Mouse (Mus musculus): ENCODE data around the gene Me3. TPM values are rescaled to one million over a fixed set of nuclear protein-coding genes. Genes with fewer than 3 reads are reported as not detected.
A peak's percentile ranks its signal among the peaks of the same experiment; 100 is the strongest.

Me3 gene
- polyA plus RNA-seq, 1 experiment from 2014 or later = 3.2 TPM

DNA sequence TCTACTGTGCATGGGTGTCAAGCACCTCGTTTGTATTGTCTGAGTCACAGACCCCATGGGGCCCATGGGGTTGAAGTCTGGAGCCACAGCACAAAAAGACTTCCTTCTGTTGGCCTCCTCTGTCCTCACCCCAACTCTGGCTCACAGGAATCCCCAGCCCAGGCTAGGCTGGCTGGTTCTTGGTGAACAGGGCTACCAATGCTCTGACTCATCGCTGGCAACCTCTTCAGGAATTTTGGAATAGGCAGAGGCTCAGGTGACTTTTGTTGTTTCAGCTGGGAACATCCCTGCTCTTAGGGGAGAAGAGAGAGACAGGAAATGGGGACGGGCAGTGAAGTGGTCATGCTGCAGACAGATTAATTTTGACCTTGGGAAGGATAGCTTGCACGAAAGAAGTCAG lies 205.6 kb downstream of the Me3 start:
- no peak for DNase-seq (ENCODE audit: low spot score)
- no peaks in the 10 kb centered on the region for H3K4me1 ChIP-seq (ENCODE audit: insufficient read depth, low read depth, low read length)
- TF ChIP-seq CTCF (IDR thresholded peaks at IDR 0.05) = no peak
- no peak for TF ChIP-seq EP300 (IDR thresholded peaks at IDR 0.05)
- no peaks in the 10 kb centered on the region for H3K9me3 ChIP-seq (ENCODE audit: low read length)
- no peaks in the 10 kb centered on the region for H3K36me3 ChIP-seq (ENCODE audit: insufficient read depth, low read length)
- H3K4me3 ChIP-seq (ENCODE audit: low read depth, low read length) = no peak overlapping the region
- H3K27me3 ChIP-seq (replicated peaks; ENCODE audit: insufficient read depth, low read length) = no peaks in the 10 kb centered on the region
- 33% methylated on average over 4 of the region's 4 CpGs for WGBS
- H3K27ac ChIP-seq (ENCODE audit: low read length) = no peak overlapping the region
- peak; percentile 17; the same call in 1 of the 2 replicates for ATAC-seq
- no peak overlapping the region for H3K9ac ChIP-seq (replicated peaks; ENCODE audit: low read depth)
- H3K4me2 ChIP-seq (replicated peaks; ENCODE audit: low read depth, low read length) = no peak overlapping the region

DNA sequence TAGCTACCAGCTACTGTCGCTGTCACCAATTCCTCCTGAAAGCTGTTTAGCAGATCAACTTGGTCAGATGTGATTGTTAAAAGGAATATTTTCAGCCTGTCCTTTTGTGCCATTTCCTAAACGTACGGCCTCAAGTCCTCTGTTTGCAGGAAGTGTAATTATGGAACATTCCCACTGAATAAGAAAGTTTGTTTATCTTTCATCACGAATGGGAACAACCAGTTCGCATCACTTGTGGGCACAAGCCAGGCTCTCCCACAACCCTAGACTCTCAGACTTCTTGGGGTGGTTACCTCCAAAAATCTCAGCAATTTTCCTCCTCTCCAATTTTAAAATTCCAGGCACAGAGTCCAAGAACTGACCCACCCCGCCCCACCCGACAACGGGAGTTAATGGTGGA lies 207.5 kb downstream of the Me3 start:
- TF ChIP-seq EP300 (IDR thresholded peaks at IDR 0.05) (peak; percentile 86), CTCF (IDR thresholded peaks at IDR 0.05) (no peak)
- no peaks in the 10 kb centered on the region for H3K9me3 ChIP-seq (ENCODE audit: low read length)
- WGBS = 46% methylated on average over 8 of the region's 8 CpGs
- no peak overlapping the region for H3K4me2 ChIP-seq (replicated peaks; ENCODE audit: low read depth, low read length)
- DNase-seq (ENCODE audit: low spot score) = peak; percentile 21
- H3K4me3 ChIP-seq (ENCODE audit: low read depth, low read length) = no peak overlapping the region
- no peaks in the 10 kb centered on the region for H3K4me1 ChIP-seq (ENCODE audit: insufficient read depth, low read depth, low read length)
- no peak overlapping the region for H3K9ac ChIP-seq (replicated peaks; ENCODE audit: low read depth)
- no peak; the same call in 1 of the 2 replicates for ATAC-seq
- no peaks in the 10 kb centered on the region for H3K36me3 ChIP-seq (ENCODE audit: insufficient read depth, low read length)
- H3K27me3 ChIP-seq (replicated peaks; ENCODE audit: insufficient read depth, low read length) = no peaks in the 10 kb centered on the region
- no peak overlapping the region for H3K27ac ChIP-seq (ENCODE audit: low read length)

DNA sequence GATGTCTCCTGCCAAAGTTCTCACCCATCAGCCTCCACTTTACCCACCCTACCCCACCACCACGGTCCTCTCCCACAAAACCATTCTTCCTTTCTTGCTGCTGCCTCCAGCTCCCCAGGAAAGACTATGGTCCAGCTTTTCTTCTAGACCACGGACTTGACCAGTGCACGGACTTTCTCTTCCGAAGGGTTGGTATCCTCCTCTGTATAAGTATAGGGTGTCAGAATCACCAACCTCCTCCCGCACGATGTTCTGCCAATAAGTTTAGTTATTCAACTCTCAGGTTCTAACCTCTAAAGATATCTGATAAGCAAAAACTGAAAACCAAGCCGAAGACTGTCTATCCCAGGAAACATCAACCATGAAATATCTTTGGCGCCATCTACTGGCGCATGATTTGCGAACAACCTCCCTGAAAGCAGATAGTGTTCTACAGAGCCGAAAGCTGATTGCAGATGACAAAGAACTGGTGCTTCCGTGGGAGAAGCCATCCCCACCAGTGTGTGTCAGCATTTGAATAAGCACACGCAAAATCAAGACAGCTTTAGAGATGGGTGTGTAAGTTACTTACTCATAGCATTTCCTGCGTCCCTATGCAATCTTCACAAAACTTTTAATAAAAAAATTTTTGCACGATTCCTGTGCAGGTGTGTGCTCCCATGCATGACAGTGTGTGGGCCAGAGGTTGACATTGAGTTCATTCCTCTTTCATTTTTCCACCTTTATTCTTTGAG lies 209.6 kb downstream of the Me3 start:
- no peak overlapping the region for H3K4me2 ChIP-seq (replicated peaks; ENCODE audit: low read depth, low read length)
- H3K27me3 ChIP-seq (replicated peaks; ENCODE audit: insufficient read depth, low read length) = no peaks in the 10 kb centered on the region
- H3K9me3 ChIP-seq (ENCODE audit: low read length) = no peaks in the 10 kb centered on the region
- WGBS = 27% methylated on average over 15 of the region's 15 CpGs
- peak; percentile 46; the same call in 1 of the 2 replicates for TF ChIP-seq EP300 (IDR thresholded peaks at IDR 0.05)
- peak; percentile 92 for TF ChIP-seq CTCF (IDR thresholded peaks at IDR 0.05)
- H3K36me3 ChIP-seq (ENCODE audit: insufficient read depth, low read length) = no peaks in the 10 kb centered on the region
- H3K27ac ChIP-seq (ENCODE audit: low read length) = no peak overlapping the region
- no peak overlapping the region for H3K4me3 ChIP-seq (ENCODE audit: low read depth, low read length)
- no peak overlapping the region for H3K9ac ChIP-seq (replicated peaks; ENCODE audit: low read depth)
- peak; percentile 91 for DNase-seq (ENCODE audit: low spot score)
- peak; percentile 54 for ATAC-seq
- no peaks in the 10 kb centered on the region for H3K4me1 ChIP-seq (ENCODE audit: insufficient read depth, low read depth, low read length)

DNA sequence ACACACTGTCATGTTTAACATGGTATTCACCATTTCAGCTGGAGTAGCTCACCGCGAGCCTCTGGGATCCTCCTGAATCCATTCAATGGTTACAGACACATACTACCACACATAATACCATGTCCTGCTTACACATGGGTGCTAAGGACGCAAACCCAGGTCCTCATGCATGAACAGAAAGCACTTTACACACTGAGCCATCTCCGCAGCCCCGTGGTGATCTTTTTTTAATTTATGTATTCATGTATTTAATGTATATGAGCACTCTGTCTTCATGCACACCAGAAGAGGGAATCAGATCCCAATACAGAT lies 210.2 kb downstream of the Me3 start:
- DNase-seq (ENCODE audit: low spot score) = no peak
- H3K9me3 ChIP-seq (ENCODE audit: low read length) = no peaks in the 10 kb centered on the region
- no peak overlapping the region for H3K27ac ChIP-seq (ENCODE audit: low read length)
- no peaks in the 10 kb centered on the region for H3K36me3 ChIP-seq (ENCODE audit: insufficient read depth, low read length)
- H3K27me3 ChIP-seq (replicated peaks; ENCODE audit: insufficient read depth, low read length) = no peaks in the 10 kb centered on the region
- WGBS = 89% methylated on average over 5 of the region's 5 CpGs
- H3K4me2 ChIP-seq (replicated peaks; ENCODE audit: low read depth, low read length) = no peak overlapping the region
- no peak overlapping the region for H3K9ac ChIP-seq (replicated peaks; ENCODE audit: low read depth)
- ATAC-seq = no peak
- H3K4me1 ChIP-seq (ENCODE audit: insufficient read depth, low read depth, low read length) = no peaks in the 10 kb centered on the region
- no peak overlapping the region for H3K4me3 ChIP-seq (ENCODE audit: low read depth, low read length)
- TF ChIP-seq EP300 (IDR thresholded peaks at IDR 0.05) (no peak), CTCF (IDR thresholded peaks at IDR 0.05) (no peak)

DNA sequence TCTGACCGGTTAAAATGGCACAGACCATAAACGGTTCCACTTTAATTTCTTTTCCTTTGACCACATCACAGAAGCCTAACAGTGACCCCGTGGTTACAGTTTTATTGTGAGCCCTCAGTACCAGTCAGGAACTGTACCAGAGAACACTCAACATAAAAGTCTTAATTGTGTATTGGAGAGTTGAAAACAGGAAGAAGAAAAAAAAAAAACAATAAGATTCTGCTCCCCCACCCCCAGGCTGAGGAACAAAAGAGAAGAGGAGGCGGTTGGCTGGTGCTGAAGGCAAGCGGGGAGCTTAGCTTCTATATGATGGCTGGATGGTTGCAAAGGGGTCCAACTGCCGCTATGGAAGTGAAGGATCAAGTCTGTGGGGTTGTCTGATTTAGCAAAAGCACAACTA lies 210.9 kb downstream of the Me3 start:
- no peak overlapping the region for H3K9ac ChIP-seq (replicated peaks; ENCODE audit: low read depth)
- no peaks in the 10 kb centered on the region for H3K36me3 ChIP-seq (ENCODE audit: insufficient read depth, low read length)
- no peak overlapping the region for H3K27ac ChIP-seq (ENCODE audit: low read length)
- 49% methylated on average over 6 of the region's 6 CpGs for WGBS
- no peaks in the 10 kb centered on the region for H3K9me3 ChIP-seq (ENCODE audit: low read length)
- no peak overlapping the region for H3K4me2 ChIP-seq (replicated peaks; ENCODE audit: low read depth, low read length)
- H3K27me3 ChIP-seq (replicated peaks; ENCODE audit: insufficient read depth, low read length) = no peaks in the 10 kb centered on the region
- ATAC-seq = no peak
- no peaks in the 10 kb centered on the region for H3K4me1 ChIP-seq (ENCODE audit: insufficient read depth, low read depth, low read length)
- TF ChIP-seq EP300 (IDR thresholded peaks at IDR 0.05) (no peak), CTCF (IDR thresholded peaks at IDR 0.05) (no peak)
- no peak overlapping the region for H3K4me3 ChIP-seq (ENCODE audit: low read depth, low read length)
- DNase-seq (ENCODE audit: low spot score) = no peak

DNA sequence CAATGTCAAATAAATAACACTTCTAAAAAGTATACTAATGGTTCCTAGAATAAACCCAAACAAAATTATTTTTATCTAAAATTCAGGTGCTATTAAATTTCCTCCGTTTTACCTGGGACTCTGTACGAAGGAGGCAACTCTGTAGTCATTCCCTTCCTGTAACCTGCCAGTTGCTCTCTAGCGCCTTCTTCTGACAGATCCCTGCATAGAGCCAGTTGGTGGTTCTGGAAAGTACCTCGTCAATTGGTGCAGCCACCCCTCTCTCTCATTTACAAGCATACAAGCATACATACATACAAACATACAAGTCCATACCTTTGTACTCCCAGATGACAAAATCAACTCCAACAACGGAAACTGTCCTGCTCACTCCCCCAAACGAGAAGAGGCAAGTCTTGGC lies 211.3 kb downstream of the Me3 start:
- ATAC-seq = no peak

More for the DNA sequence above, 211.3 kb downstream of the Me3 start:
- WGBS = 28% methylated on average over 6 of the region's 6 CpGs
- no peaks in the 10 kb centered on the region for H3K27me3 ChIP-seq (replicated peaks; ENCODE audit: insufficient read depth, low read length)
- no peak overlapping the region for H3K4me2 ChIP-seq (replicated peaks; ENCODE audit: low read depth, low read length)
- no peak overlapping the region for H3K4me3 ChIP-seq (ENCODE audit: low read depth, low read length)
- no peaks in the 10 kb centered on the region for H3K9me3 ChIP-seq (ENCODE audit: low read length)
- H3K27ac ChIP-seq (ENCODE audit: low read length) = no peak overlapping the region
- no peak overlapping the region for H3K9ac ChIP-seq (replicated peaks; ENCODE audit: low read depth)
- H3K4me1 ChIP-seq (ENCODE audit: insufficient read depth, low read depth, low read length) = no peaks in the 10 kb centered on the region
- no peaks in the 10 kb centered on the region for H3K36me3 ChIP-seq (ENCODE audit: insufficient read depth, low read length)
- TF ChIP-seq EP300 (IDR thresholded peaks at IDR 0.05) (no peak), CTCF (IDR thresholded peaks at IDR 0.05) (peak; percentile 82)
- DNase-seq (ENCODE audit: low spot score) = no peak

All from lung, postnatal 0 days (tissue).